Mouse (Mus musculus) intestine, embryonic 15.5 days (tissue): ENCODE measurements around the gene Cpsf6. TPM values are rescaled to one million over a fixed set of nuclear protein-coding genes. Genes with fewer than 3 reads are reported as not detected.

Experiments used
- ATAC-seq: fragments of 200-750 bp; cut with Nextera tagmentation; 2 replicates; pipeline ENCODE4 v1.8.0; 2017; ENCODE audit warnings: moderate TSS enrichment, moderate library complexity
- H3K27ac ChIP-seq: fragments of 300-500 bp; sonication (generic); 2 replicates; pipeline ENCODE4 v1.5.1; 2015; ENCODE audit warnings: mild to moderate bottlenecking, inconsistent platforms
- H3K27me3 ChIP-seq: fragments of 300-500 bp; sonication (generic); replicated peaks from 2 replicates; pipeline ENCODE4 v1.6.1; 2015; ENCODE audit warnings: inconsistent platforms
- H3K36me3 ChIP-seq: fragments of 300-500 bp; sonication (generic); 2 replicates; pipeline ENCODE4 v1.6.1; 2015; ENCODE audit warnings: inconsistent platforms
- H3K4me1 ChIP-seq: fragments of 300-500 bp; sonication (generic); replicated peaks from 2 replicates; pipeline ENCODE4 v1.6.1; 2015; ENCODE audit warnings: inconsistent platforms
- H3K4me2 ChIP-seq: fragments of 300-500 bp; sonication (generic); replicated peaks from 2 replicates; pipeline ENCODE4 v1.6.1; 2015; ENCODE audit warnings: mild to moderate bottlenecking, inconsistent platforms
- H3K4me3 ChIP-seq: fragments of 300-500 bp; sonication (generic); replicated peaks from 2 replicates; pipeline ENCODE4 v1.5.1; 2015; ENCODE audit warnings: inconsistent platforms
- H3K9ac ChIP-seq: fragments of 300-500 bp; sonication (generic); 2 replicates; pipeline ENCODE4 v1.6.1; 2015; ENCODE audit warnings: inconsistent platforms
- H3K9me3 ChIP-seq: fragments of 300-500 bp; sonication (generic); 2 replicates; pipeline ENCODE4 v1.6.1; 2016; ENCODE audit warnings: inconsistent platforms
- WGBS: fragments of 180-500 bp; shearing (Covaris S2); methylation state at CpG from one replicate; pipeline ENCODE4 v1.1.7; 2015; 5-methylcytosine and 5-hydroxymethylcytosine counted together
- polyA plus RNA-seq: library from polyadenylated mRNA; unstranded; fragments of >200 nt; fragmentation: Nextera tagmentation; extraction: Ambion mirVana; gene quantifications from 2 replicates; pipeline ENCODE4 v1.2.1, GENCODE M21; 2015

Cpsf6 gene
- 112 and 129 TPM in 2 replicates for polyA plus RNA-seq

- WGBS, result 77% methylated on average over 6 of the region's 6 CpGs
- H3K4me1 ChIP-seq, result 0 out of 2 replicates have a peak, but pooled peaks cover 2% of the 10 kb centered on the region
- no peak within 1 kb of the TSS for H3K4me3 ChIP-seq
- H3K36me3 ChIP-seq, result no peaks in the 10 kb centered on the region
- no peak for ATAC-seq
- no peak within 1 kb of the TSS for H3K27ac ChIP-seq
- no peak within 1 kb of the TSS for H3K4me2 ChIP-seq
- H3K9ac ChIP-seq, result no peak within 1 kb of the TSS
- H3K9me3 ChIP-seq, result no peaks in the 10 kb centered on the region
- H3K27me3 ChIP-seq, result no peaks in the 10 kb centered on the region
These were observed at the start of gene Cpsf6 for GRCm38 (mm10) chr10:117379908-117380307. Cpsf6 (minus strand) TSS chr10:117380015.

GRCm38 (mm10) chr10:117426615-117426969 lies 46.8 kb upstream of the Cpsf6 start:
- no peaks in the 10 kb centered on the region for H3K27me3 ChIP-seq
- H3K4me1 ChIP-seq, result no peaks in the 10 kb centered on the region
- H3K4me2 ChIP-seq, result no peak overlapping the region
- no peaks in the 10 kb centered on the region for H3K36me3 ChIP-seq
- H3K4me3 ChIP-seq, result no peak overlapping the region
- H3K27ac ChIP-seq, result no peak overlapping the region
- H3K9me3 ChIP-seq, result no peaks in the 10 kb centered on the region
- H3K9ac ChIP-seq, result no peak overlapping the region
- no peak for ATAC-seq
- 69% methylated on average over 1 of the region's 1 CpGs for WGBS

- no peak overlapping the region for H3K27ac ChIP-seq
- WGBS, result 55% methylated on average over 11 of the region's 11 CpGs
- H3K36me3 ChIP-seq, result no peaks in the 10 kb centered on the region
- H3K4me3 ChIP-seq, result no peak overlapping the region
- no peak overlapping the region for H3K4me2 ChIP-seq
- H3K9ac ChIP-seq, result no peak overlapping the region
- ATAC-seq, result no peak
- no peaks in the 10 kb centered on the region for H3K9me3 ChIP-seq
- H3K27me3 ChIP-seq, result no peaks in the 10 kb centered on the region
- H3K4me1 ChIP-seq, result no peaks in the 10 kb centered on the region
These were observed 46.2 kb upstream of the Cpsf6 start for GRCm38 (mm10) chr10:117425907-117426614.

- Histone ChIP-seq H3K9ac (no peak overlapping the region), H3K4me3 (no peak overlapping the region), H3K27me3 (no peaks in the 10 kb centered on the region), H3K4me1 (no peaks in the 10 kb centered on the region), H3K36me3 (no peaks in the 10 kb centered on the region), H3K9me3 (no peaks in the 10 kb centered on the region), H3K4me2 (no peak overlapping the region), H3K27ac (no peak overlapping the region)
- no peak for ATAC-seq
- 88% methylated on average over 5 of the region's 5 CpGs for WGBS
These were observed 45.2 kb upstream of the Cpsf6 start for GRCm38 (mm10) chr10:117425013-117425412.

GRCm38 (mm10) chr10:117424146-117424905 lies 44.5 kb upstream of the Cpsf6 start:
- Histone ChIP-seq H3K4me2 (no peak overlapping the region), H3K27ac (no peak overlapping the region), H3K9ac (no peak overlapping the region), H3K36me3 (no peaks in the 10 kb centered on the region), H3K4me3 (no peak overlapping the region), H3K9me3 (no peaks in the 10 kb centered on the region), H3K4me1 (no peaks in the 10 kb centered on the region), H3K27me3 (no peaks in the 10 kb centered on the region)
- ATAC-seq, result no peak
- WGBS, result 47% methylated on average over 3 of the region's 3 CpGs

- H3K27ac ChIP-seq, result no peak overlapping the region
- no peak for ATAC-seq
- H3K4me1 ChIP-seq, result no peaks in the 10 kb centered on the region
- H3K4me3 ChIP-seq, result no peak overlapping the region
- no peaks in the 10 kb centered on the region for H3K27me3 ChIP-seq
- WGBS, result 79% methylated on average over 17 of the region's 17 CpGs
- no peaks in the 10 kb centered on the region for H3K9me3 ChIP-seq
- no peak overlapping the region for H3K4me2 ChIP-seq
- no peaks in the 10 kb centered on the region for H3K36me3 ChIP-seq
- no peak overlapping the region for H3K9ac ChIP-seq
These were observed 43.5 kb upstream of the Cpsf6 start for GRCm38 (mm10) chr10:117423025-117424002.

GRCm38 (mm10) chr10:117422174-117422808 lies 42.5 kb upstream of the Cpsf6 start:
- H3K9me3 ChIP-seq, result no peaks in the 10 kb centered on the region
- no peak overlapping the region for H3K4me2 ChIP-seq
- H3K9ac ChIP-seq, result no peak overlapping the region
- no peak overlapping the region for H3K27ac ChIP-seq
- H3K4me1 ChIP-seq, result peaks cover 4% of the 10 kb centered on the region
- no peaks in the 10 kb centered on the region for H3K36me3 ChIP-seq
- WGBS, result 74% methylated on average over 6 of the region's 6 CpGs
- ATAC-seq, result no peak
- H3K27me3 ChIP-seq, result no peaks in the 10 kb centered on the region
- no peak overlapping the region for H3K4me3 ChIP-seq

- Histone ChIP-seq H3K4me1 (peaks cover 7% of the 10 kb centered on the region), H3K4me2 (no peak overlapping the region), H3K9ac (no peak overlapping the region), H3K27me3 (no peaks in the 10 kb centered on the region), H3K36me3 (no peaks in the 10 kb centered on the region), H3K4me3 (no peak overlapping the region), H3K27ac (no peak overlapping the region), H3K9me3 (no peaks in the 10 kb centered on the region)
- ATAC-seq, result no peak
- 87% methylated on average over 7 of the region's 7 CpGs for WGBS
These were observed 41.7 kb upstream of the Cpsf6 start for GRCm38 (mm10) chr10:117421283-117422107.

GRCm38 (mm10) chr10:117420502-117421282 lies 40.9 kb upstream of the Cpsf6 start:
- 84% methylated on average over 9 of the region's 9 CpGs for WGBS

GRCm38 (mm10) chr10:117419577-117420290 lies 39.9 kb upstream of the Cpsf6 start:
- Histone ChIP-seq H3K27ac (no peak overlapping the region), H3K27me3 (no peaks in the 10 kb centered on the region), H3K9me3 (no peaks in the 10 kb centered on the region), H3K36me3 (no peaks in the 10 kb centered on the region), H3K9ac (no peak overlapping the region), H3K4me1 (peaks cover 7% of the 10 kb centered on the region), H3K4me2 (no peak overlapping the region), H3K4me3 (no peak overlapping the region)
- 73% methylated on average over 8 of the region's 8 CpGs for WGBS
- ATAC-seq, result no peak

More at GRCm38 (mm10) chr10:117420502-117421282, 40.9 kb upstream of the Cpsf6 start:
- Histone ChIP-seq H3K4me3 (no peak overlapping the region), H3K27me3 (no peaks in the 10 kb centered on the region), H3K9me3 (no peaks in the 10 kb centered on the region), H3K36me3 (no peaks in the 10 kb centered on the region), H3K9ac (no peak overlapping the region), H3K27ac (no peak overlapping the region), H3K4me2 (no peak overlapping the region), H3K4me1 (peaks cover 7% of the 10 kb centered on the region)
- ATAC-seq, result no peak
